Mouse (Mus musculus) B cell, adult 2 months (primary cell): ENCODE results near the gene Kat14.

Source experiments
- DNase-seq, 2 experiments: peaks; one replicate each; pipeline ENCODE4 v3.0.0; 2022

The Kat14 gene

GRCm38 (mm10) chr2:144382624-144383138, 13.9 kb downstream of the Kat14 start:
- no peak for DNase-seq

GRCm38 (mm10) chr2:144386296-144386695, 17.5 kb downstream of the Kat14 start:
- DNase-seq = no peak

- DNase-seq = no peak
Measured at GRCm38 (mm10) chr2:144388416-144388815, 19.6 kb downstream of the Kat14 start.

GRCm38 (mm10) chr2:144399531-144399930, 30.7 kb downstream of the Kat14 start:
- DNase-seq = no peak

- no peak for DNase-seq
Measured at GRCm38 (mm10) chr2:144400659-144401058, 31.9 kb downstream of the Kat14 start.

GRCm38 (mm10) chr2:144409037-144409436, 40.3 kb downstream of the Kat14 start:
- DNase-seq = no peak

GRCm38 (mm10) chr2:144410603-144411002, 41.8 kb downstream of the Kat14 start:
- DNase-seq = no peak

GRCm38 (mm10) chr2:144414646-144415045, 45.9 kb downstream of the Kat14 start:
- DNase-seq = no peak

- no peak for DNase-seq
Measured at GRCm38 (mm10) chr2:144416859-144417258, 48.1 kb downstream of the Kat14 start.

- no peak for DNase-seq
Measured at GRCm38 (mm10) chr2:144418062-144418461, 49.3 kb downstream of the Kat14 start.

- DNase-seq = no peak
Measured at GRCm38 (mm10) chr2:144422094-144422675, 53.4 kb downstream of the Kat14 start.

- DNase-seq = no peak
Measured at GRCm38 (mm10) chr2:144425761-144426160, 57.0 kb downstream of the Kat14 start.

- DNase-seq = no peak
Measured at GRCm38 (mm10) chr2:144427852-144428251, 59.1 kb downstream of the Kat14 start.

GRCm38 (mm10) chr2:144428659-144429058, 59.9 kb downstream of the Kat14 start:
- DNase-seq = no peak

- no peak for DNase-seq
Measured at GRCm38 (mm10) chr2:144429171-144429570, 60.4 kb downstream of the Kat14 start.

GRCm38 (mm10) chr2:144431286-144431825, 62.6 kb downstream of the Kat14 start:
- no peak for DNase-seq

- DNase-seq = no peak
Measured at GRCm38 (mm10) chr2:144435679-144436078, 66.9 kb downstream of the Kat14 start.

- peak; percentile 20 to 32 for DNase-seq
Measured at GRCm38 (mm10) chr2:144438424-144438823, 69.6 kb downstream of the Kat14 start.

GRCm38 (mm10) chr2:144439191-144439700, 70.5 kb downstream of the Kat14 start:
- no peak for DNase-seq

- DNase-seq = no peak
Measured at GRCm38 (mm10) chr2:144441386-144441915, 72.7 kb downstream of the Kat14 start.

GRCm38 (mm10) chr2:144446360-144446999, 77.7 kb downstream of the Kat14 start:
- DNase-seq = no peak

- no peak for DNase-seq
Measured at GRCm38 (mm10) chr2:144450378-144450777, 81.6 kb downstream of the Kat14 start.

- peak; percentile 83 to 85 for DNase-seq
Measured at GRCm38 (mm10) chr2:144452364-144453008, 83.7 kb downstream of the Kat14 start.
